Mouse (Mus musculus) kidney, adult 2 months (tissue): ENCODE results near the gene Tmprss3.

Source experiments
- CTCF ChIP-seq: fragments of 200-500 bp; conservative IDR thresholded peaks from 2 replicates; pipeline ENCODE4 v1.5.1; 2011; ENCODE audit warnings: low read depth, mild to moderate bottlenecking, control low read depth, low read length, moderate library complexity, mixed read lengths; ENCODE audit not compliant: insufficient read depth, insufficient read length
- POLR2A ChIP-seq: fragments of 200-500 bp; IDR thresholded peaks from one replicate; pipeline ENCODE4 v1.6.1; 2011; ENCODE audit warnings: low read depth, low read length, control low read depth

- TF ChIP-seq CTCF = no peak
- TF ChIP-seq POLR2A = no peak
Measured at GRCm38 (mm10) chr17:31223835-31224234, 25.1 kb upstream of the Tmprss3 start.
